Mouse (Mus musculus): ENCODE measurements at regions not wholly inside any gene's neighbourhood (a gene's known extent, or its start where the extent isn't known, plus 50 kb on each side); places are given as distances from the start of the nearest gene placed in this dataset.

DNA sequence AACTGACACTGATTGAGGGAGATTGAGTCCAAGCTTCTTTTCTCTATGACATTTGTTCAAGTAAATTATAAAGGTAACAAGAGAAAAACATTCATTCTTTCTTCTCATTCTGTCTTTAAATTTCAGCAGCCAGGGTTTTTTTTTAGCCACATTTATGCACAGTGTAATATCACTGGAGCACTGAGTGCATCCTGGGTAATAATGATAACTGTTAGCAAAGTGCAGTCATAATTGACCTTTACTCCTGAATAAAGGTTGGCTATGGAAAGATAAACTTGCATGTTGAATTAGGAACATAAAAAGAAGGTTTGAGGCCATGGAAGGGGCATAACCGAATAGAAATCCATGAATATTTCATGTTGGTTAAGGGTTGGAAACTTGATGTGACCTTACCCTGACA lies 461.3 kb upstream of the Pou3f2 start:
- Histone ChIP-seq H3K4me1 (ENCODE audit: insufficient read depth) (no peaks in the 10 kb centered on the region), H3K9me3 (ENCODE audit: low read depth, low read length) (no peaks in the 10 kb centered on the region), H3K36me3 (ENCODE audit: insufficient read depth) (no peaks in the 10 kb centered on the region), H3K9ac (no peak overlapping the region), H3K4me3 (ENCODE audit: low read depth, low read length) (no peak overlapping the region), H3K27ac (ENCODE audit: low read depth) (no peak overlapping the region), H3K4me2 (no peak overlapping the region), H3K27me3 (ENCODE audit: insufficient read depth, low read length) (no peaks in the 10 kb centered on the region)
- 66% methylated on average over 1 of the region's 1 CpGs for WGBS
- DNase-seq, result no peak
- no peak for ATAC-seq (ENCODE audit: insufficient read depth)
- no peak for TF ChIP-seq CTCF (IDR thresholded peaks at IDR 0.05; ENCODE audit: low read depth)

DNA sequence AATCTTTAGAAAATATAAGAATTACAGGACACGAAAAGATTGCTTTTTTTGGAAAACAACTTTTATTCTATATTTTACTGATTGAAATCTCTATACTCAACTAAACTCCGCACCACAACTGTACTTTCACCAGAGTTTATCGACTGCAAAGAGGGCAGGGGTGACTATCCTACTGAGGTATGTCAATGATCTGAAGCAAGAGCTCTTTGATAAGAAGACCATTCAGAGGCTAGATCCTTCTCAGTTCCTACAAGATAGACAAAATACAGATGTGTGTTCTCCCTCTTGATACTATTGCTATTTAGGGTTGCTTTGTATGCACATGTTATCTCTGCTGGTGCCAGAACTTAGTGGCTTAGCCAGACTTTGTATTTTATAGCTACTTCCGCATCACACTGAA lies 460.7 kb upstream of the Pou3f2 start:
- no peak for TF ChIP-seq CTCF (IDR thresholded peaks at IDR 0.05; ENCODE audit: low read depth)
- Histone ChIP-seq H3K4me3 (ENCODE audit: low read depth, low read length) (no peak overlapping the region), H3K36me3 (ENCODE audit: insufficient read depth) (no peaks in the 10 kb centered on the region), H3K9me3 (ENCODE audit: low read depth, low read length) (no peaks in the 10 kb centered on the region), H3K4me1 (ENCODE audit: insufficient read depth) (no peaks in the 10 kb centered on the region), H3K4me2 (no peak overlapping the region), H3K9ac (no peak overlapping the region), H3K27me3 (ENCODE audit: insufficient read depth, low read length) (no peaks in the 10 kb centered on the region), H3K27ac (ENCODE audit: low read depth) (no peak overlapping the region)
- ATAC-seq (ENCODE audit: insufficient read depth) (no peak), DNase-seq (no peak)
- WGBS, result 86% methylated on average over 4 of the region's 4 CpGs

DNA sequence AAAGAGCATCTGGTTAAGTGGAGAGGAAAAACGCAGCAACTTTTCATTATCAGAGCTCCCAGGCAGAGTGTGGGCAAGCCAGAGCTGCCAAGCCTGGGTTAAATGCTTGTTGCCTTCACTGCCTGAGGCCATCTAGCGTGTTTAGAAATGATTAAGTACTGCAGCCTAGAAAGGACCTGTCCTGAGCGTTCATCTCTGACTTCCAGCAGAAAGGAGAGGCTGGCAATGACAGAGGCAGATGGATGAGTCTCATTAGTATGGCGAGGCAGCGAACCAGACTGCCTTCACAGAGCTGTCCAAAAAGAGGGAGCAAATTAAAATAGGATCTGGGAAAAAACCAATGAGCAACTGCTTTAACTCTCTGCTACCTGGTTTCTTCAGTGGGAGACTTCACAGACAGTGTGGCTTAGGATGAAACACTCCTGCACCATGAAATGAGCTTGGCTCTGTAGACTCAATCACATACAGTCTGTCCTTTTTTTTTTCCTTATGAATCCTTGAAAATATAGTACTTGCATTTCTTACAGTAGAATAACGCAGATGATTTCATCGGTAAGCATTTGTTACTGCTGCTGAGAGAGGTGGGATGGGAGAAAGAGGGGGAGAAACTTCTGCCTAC lies 458.7 kb upstream of the Pou3f2 start:
- no peak overlapping the region for H3K4me2 ChIP-seq
- no peak overlapping the region for H3K9ac ChIP-seq
- H3K36me3 ChIP-seq (ENCODE audit: insufficient read depth), result no peaks in the 10 kb centered on the region
- TF ChIP-seq CTCF (IDR thresholded peaks at IDR 0.05; ENCODE audit: low read depth), result no peak
- H3K9me3 ChIP-seq (ENCODE audit: low read depth, low read length), result no peaks in the 10 kb centered on the region
- 28% methylated on average over 7 of the region's 7 CpGs for WGBS
- ATAC-seq (ENCODE audit: insufficient read depth) (no peak), DNase-seq (no peak)
- no peaks in the 10 kb centered on the region for H3K4me1 ChIP-seq (ENCODE audit: insufficient read depth)
- H3K27ac ChIP-seq (ENCODE audit: low read depth), result no peak overlapping the region
- no peaks in the 10 kb centered on the region for H3K27me3 ChIP-seq (ENCODE audit: insufficient read depth, low read length)
- no peak overlapping the region for H3K4me3 ChIP-seq (ENCODE audit: low read depth, low read length)

DNA sequence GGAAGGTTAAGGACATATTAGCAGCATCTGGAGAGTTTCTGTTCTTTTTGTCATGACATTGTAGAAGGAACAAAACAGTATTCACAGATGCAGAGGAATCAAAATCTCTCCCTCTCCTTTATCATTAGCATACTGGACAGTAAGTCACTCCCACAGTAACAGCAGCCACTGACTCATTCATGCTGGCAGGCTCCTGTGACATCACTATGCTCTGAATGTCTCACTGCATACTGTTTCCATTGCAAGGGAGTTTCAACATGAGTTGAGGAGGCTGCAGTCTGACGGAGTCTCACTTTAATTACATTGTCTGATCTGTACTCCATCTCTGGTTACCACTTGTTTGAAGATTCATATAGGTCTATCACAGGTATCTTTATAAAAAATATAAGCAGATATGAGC lies 450.1 kb upstream of the Pou3f2 start:
- no peak for ATAC-seq (ENCODE audit: insufficient read depth)
- H3K4me2 ChIP-seq, result no peak overlapping the region
- WGBS, result 79% methylated on average over 1 of the region's 1 CpGs

DNA sequence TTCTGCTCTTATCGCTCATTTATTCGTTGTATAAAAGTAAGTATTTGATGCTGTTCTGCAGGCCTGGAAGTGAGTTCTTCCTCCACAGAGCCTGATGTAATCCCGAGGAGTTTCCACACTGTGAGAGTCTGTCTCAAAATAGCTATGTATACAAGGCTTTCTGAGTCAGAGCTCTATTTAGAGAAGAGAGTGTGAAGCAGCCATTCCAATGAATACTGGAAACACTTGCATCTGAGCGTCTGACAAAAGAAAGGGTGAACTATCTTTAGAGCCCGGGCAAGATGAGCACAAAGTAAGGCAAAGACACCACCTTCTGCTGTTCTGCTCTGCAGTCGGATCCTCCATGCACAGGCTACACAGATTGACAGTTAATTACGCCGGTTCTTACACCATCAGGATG lies 436.0 kb upstream of the Pou3f2 start:
- Histone ChIP-seq H3K4me1 (ENCODE audit: insufficient read depth) (no peaks in the 10 kb centered on the region), H3K27ac (ENCODE audit: low read depth) (no peak overlapping the region), H3K9me3 (ENCODE audit: low read depth, low read length) (no peaks in the 10 kb centered on the region), H3K9ac (no peak overlapping the region), H3K4me3 (ENCODE audit: low read depth, low read length) (no peak overlapping the region), H3K36me3 (ENCODE audit: insufficient read depth) (no peaks in the 10 kb centered on the region), H3K4me2 (no peak overlapping the region), H3K27me3 (ENCODE audit: insufficient read depth, low read length) (no peaks in the 10 kb centered on the region)
- ATAC-seq (ENCODE audit: insufficient read depth) (no peak), DNase-seq (no peak)
- 81% methylated on average over 8 of the region's 8 CpGs for WGBS
- TF ChIP-seq CTCF (IDR thresholded peaks at IDR 0.05; ENCODE audit: low read depth), result no peak

More for the DNA sequence above, 450.1 kb upstream of the Pou3f2 start:
- no peak for TF ChIP-seq CTCF (IDR thresholded peaks at IDR 0.05; ENCODE audit: low read depth)
- Histone ChIP-seq H3K27me3 (ENCODE audit: insufficient read depth, low read length) (no peaks in the 10 kb centered on the region), H3K36me3 (ENCODE audit: insufficient read depth) (no peaks in the 10 kb centered on the region), H3K9me3 (ENCODE audit: low read depth, low read length) (no peaks in the 10 kb centered on the region), H3K9ac (no peak overlapping the region), H3K4me3 (ENCODE audit: low read depth, low read length) (no peak overlapping the region), H3K27ac (ENCODE audit: low read depth) (no peak overlapping the region), H3K4me1 (ENCODE audit: insufficient read depth) (no peaks in the 10 kb centered on the region)
- DNase-seq, result no peak

DNA sequence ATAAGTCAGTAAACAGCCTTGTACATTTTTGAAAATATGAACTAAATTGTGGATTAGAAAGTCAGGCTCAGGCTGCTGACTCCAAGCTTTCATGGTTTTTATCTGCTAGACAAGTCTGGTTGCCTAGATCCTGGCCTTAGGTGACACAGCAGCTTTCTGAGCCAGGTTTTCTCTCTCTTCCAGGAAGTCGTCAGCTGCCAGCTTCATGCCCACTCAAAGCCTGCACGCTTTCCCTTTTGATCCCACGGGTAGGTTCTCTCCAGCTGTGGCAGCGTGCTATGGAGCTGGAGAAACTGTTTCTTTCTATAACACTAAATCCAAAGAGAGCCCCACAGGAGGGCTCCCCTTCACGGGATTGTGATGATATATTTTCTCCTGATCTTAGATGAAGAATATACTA lies 426.7 kb upstream of the Pou3f2 start:
- H3K4me2 ChIP-seq, result no peak overlapping the region
- 54% methylated on average over 5 of the region's 5 CpGs for WGBS
- H3K4me3 ChIP-seq (ENCODE audit: low read depth, low read length), result no peak overlapping the region
- no peaks in the 10 kb centered on the region for H3K27me3 ChIP-seq (ENCODE audit: insufficient read depth, low read length)
- no peaks in the 10 kb centered on the region for H3K4me1 ChIP-seq (ENCODE audit: insufficient read depth)
- no peak for TF ChIP-seq CTCF (IDR thresholded peaks at IDR 0.05; ENCODE audit: low read depth)
- no peaks in the 10 kb centered on the region for H3K36me3 ChIP-seq (ENCODE audit: insufficient read depth)
- DNase-seq (no peak), ATAC-seq (ENCODE audit: insufficient read depth) (no peak)
- no peak overlapping the region for H3K9ac ChIP-seq
- H3K27ac ChIP-seq (ENCODE audit: low read depth), result no peak overlapping the region
- H3K9me3 ChIP-seq (ENCODE audit: low read depth, low read length), result no peaks in the 10 kb centered on the region

DNA sequence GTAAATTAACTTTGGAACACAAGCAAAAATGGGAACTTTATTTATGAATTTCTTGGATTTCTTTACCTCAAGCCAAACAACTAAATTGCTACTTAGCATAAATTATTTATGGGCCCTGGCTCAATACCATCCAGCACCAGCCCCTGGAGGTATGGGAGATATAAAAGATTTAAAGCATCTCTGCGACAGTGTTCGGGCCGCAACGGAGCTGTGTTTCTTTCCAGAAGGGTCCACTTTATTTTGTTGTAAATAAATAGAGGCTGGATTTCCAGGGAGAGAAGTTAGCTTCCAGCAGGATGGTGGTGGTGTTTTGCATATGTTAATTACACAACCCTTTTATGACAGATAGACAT lies 404.5 kb upstream of the Pou3f2 start:
- ATAC-seq (ENCODE audit: insufficient read depth), result no peak
- Histone ChIP-seq H3K9me3 (ENCODE audit: low read depth, low read length) (no peaks in the 10 kb centered on the region), H3K4me1 (ENCODE audit: insufficient read depth) (no peaks in the 10 kb centered on the region), H3K4me3 (ENCODE audit: low read depth, low read length) (no peak overlapping the region), H3K27me3 (ENCODE audit: insufficient read depth, low read length) (no peaks in the 10 kb centered on the region), H3K9ac (no peak overlapping the region), H3K4me2 (no peak overlapping the region), H3K27ac (ENCODE audit: low read depth) (no peak overlapping the region), H3K36me3 (ENCODE audit: insufficient read depth) (no peaks in the 10 kb centered on the region)
- DNase-seq, result no peak
- no peak for TF ChIP-seq CTCF (IDR thresholded peaks at IDR 0.05; ENCODE audit: low read depth)
- 95% methylated on average over 4 of the region's 4 CpGs for WGBS

All from lung, embryonic 14.5 days (tissue).